Mouse (Mus musculus) myocyte (in vitro differentiated cells): Measurements from ENCODE around the gene 4930503B20Rik.

ENCODE experiments used
- MAX ChIP-seq: IDR thresholded peaks from one replicate; pipeline ENCODE4 v1.6.1; 2011; ENCODE audit warnings: low read depth, mild to moderate bottlenecking, control low read depth
- MYOD1 ChIP-seq, 3 experiments: IDR thresholded peaks; one replicate each; pipeline ENCODE4 v1.6.1; 2011; ENCODE audit warnings: control low read depth in 2 of 3, low read depth in 2 of 3, mild to moderate bottlenecking in 2 of 3, moderate library complexity in 1 of 3; ENCODE audit not compliant: insufficient read length in 2 of 3, control insufficient read depth in 1 of 3
- POLR2A ChIP-seq: IDR thresholded peaks from one replicate; pipeline ENCODE4 v1.6.1; 2011; ENCODE audit warnings: low read depth, mild to moderate bottlenecking, control low read depth, moderate library complexity; ENCODE audit not compliant: insufficient read length
- POLR2AphosphoS2 ChIP-seq: IDR thresholded peaks from one replicate; pipeline ENCODE4 v1.6.1; 2011; ENCODE audit warnings: low read depth, control low read depth; ENCODE audit not compliant: insufficient read length

GRCm38 (mm10) chr3:146595440-146595839 lies 55.7 kb downstream of the 4930503B20Rik start:
- no peak for TF ChIP-seq MAX
- no peak for TF ChIP-seq POLR2AphosphoS2
- TF ChIP-seq POLR2A = no peak
- TF ChIP-seq MYOD1 (IDR thresholded peaks at IDR 0.05; ENCODE audit: control insufficient read depth in 1 of 3, insufficient read length in 2 of 3, low read depth in 2 of 3) = no peak
